Mouse (Mus musculus) brown adipose tissue, adult 24 weeks (tissue): ENCODE results near the gene Plch2. TPM values are rescaled to one million over a fixed set of nuclear protein-coding genes. Genes with fewer than 3 reads are reported as not detected.

ENCODE experiments used
- H3K27ac ChIP-seq: fragments of 200-500 bp; replicated peaks from 2 replicates; pipeline ENCODE4 v1.5.1; 2012; ENCODE audit warnings: low read depth, mild to moderate bottlenecking, low read length
- H3K4me1 ChIP-seq: fragments of 200-500 bp; 2 replicates; pipeline ENCODE4 v1.6.1; 2012; ENCODE audit warnings: low read length, mixed read lengths; ENCODE audit not compliant: control insufficient read depth, insufficient read depth, insufficient read length
- H3K4me3 ChIP-seq: fragments of 200-500 bp; 2 replicates; pipeline ENCODE4 v1.5.1; 2012; ENCODE audit warnings: low read depth, mild to moderate bottlenecking, low read length, moderate library complexity; ENCODE audit not compliant: insufficient read depth
- polyA plus RNA-seq: library from polyadenylated mRNA; stranded (reverse); fragments of >200 nt; gene quantifications from 2 replicates; pipeline ENCODE4 v1.2.4, GENCODE M21; 2012; ENCODE audit not compliant: missing spikeins, insufficient read depth, insufficient read length

The Plch2 gene
- polyA plus RNA-seq, 1 experiment = not detected

- H3K4me1 ChIP-seq = no peaks in the 10 kb centered on the region
- H3K27ac ChIP-seq = no peak overlapping the region
- H3K4me3 ChIP-seq = no peak overlapping the region
These were observed 50.3 kb downstream of the Plch2 start for GRCm38 (mm10) chr4:155006296-155006695.

DNA sequence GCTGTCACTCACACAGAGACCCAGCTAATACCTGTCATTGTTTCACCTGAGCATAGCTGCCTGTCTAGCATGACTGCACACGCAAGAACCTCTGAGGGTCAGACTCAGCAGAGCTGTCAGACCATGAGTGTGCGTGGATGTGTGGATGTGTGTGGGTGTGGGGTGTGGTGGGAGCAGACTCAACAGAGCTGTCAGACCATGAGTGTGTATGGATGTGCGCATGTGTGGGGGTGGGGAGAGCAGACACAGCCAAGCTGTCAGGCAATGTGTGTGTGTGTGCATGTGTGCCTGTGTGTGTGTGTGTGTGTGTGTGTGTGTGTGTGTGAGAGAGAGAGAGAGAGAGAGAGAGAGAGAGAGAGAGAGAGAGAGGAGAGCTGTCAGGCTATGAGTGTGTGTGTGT is 51.3 kb downstream of the Plch2 start:
- Histone ChIP-seq H3K4me1 (no peaks in the 10 kb centered on the region), H3K27ac (no peak overlapping the region), H3K4me3 (no peak overlapping the region)

DNA sequence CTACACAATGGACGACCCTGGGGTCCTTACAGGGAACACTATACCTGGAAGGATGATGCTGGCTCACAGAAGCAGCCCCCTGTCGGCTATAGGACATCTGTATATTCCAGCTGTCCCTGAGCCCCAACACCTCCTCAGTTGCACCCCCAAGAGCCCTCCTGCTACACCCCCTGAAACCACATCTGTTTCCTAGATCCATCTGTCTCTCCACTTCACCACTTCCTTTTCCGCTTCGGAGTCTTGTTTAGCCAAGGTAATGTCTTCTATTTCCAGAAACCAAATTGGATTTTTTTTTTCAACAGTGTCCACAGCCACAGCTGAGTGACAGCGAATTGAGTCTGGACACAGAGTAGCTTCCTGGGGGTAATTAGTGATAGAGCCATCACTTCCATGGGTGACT is 57.2 kb downstream of the Plch2 start:
- Histone ChIP-seq H3K4me3 (no peak overlapping the region), H3K4me1 (0 out of 2 replicates have a peak, but pooled peaks cover 2% of the 10 kb centered on the region), H3K27ac (no peak overlapping the region)

GRCm38 (mm10) chr4:154996572-154997154 is 59.9 kb downstream of the Plch2 start:
- Histone ChIP-seq H3K4me3 (no peak overlapping the region), H3K27ac (no peak overlapping the region)

DNA sequence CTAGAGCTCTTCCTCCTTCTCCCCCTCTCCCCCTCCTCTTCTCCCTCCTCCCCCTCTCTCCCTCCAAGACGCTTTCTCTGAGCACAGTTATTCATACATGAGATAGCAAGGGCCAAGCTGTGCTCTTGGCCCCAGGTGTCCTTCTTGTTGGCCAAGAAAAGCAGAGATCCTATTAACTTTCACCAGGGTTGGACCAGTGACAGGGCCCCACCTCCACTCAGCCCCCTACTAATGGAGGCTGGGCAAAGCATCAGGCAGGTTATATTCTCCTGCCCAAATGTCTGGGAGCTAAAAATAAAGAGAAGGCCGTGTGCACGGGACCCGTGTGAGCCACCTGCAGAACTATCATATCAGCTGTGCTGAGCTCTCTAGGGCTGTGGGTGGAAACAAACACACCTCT is 61.7 kb downstream of the Plch2 start:
- Histone ChIP-seq H3K4me1 (0 out of 2 replicates have a peak, but pooled peaks cover 2% of the 10 kb centered on the region), H3K4me3 (no peak overlapping the region), H3K27ac (no peak overlapping the region)

More at GRCm38 (mm10) chr4:154996572-154997154, 59.9 kb downstream of the Plch2 start:
- H3K4me1 ChIP-seq = 0 out of 2 replicates have a peak, but pooled peaks cover 2% of the 10 kb centered on the region

DNA sequence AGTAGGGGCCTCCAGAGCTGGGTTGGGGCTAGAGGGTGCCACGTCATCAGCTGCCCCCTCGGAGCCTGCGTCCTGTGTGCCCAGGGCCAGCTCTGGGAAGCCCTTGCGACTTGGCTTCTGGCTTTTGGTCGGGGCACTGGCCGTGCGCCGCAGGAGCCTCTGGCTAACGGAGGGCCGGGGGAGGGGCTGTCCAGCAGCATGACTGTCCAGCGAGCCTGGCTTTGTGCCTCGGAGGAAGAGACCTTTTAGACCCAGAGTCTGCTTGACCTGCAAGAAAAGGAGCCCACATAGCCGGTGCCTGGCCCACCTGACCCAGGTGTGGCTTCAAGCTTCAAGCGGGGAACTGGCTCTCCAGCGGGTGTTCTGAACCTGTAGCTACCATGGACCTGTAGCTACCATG is 69.8 kb downstream of the Plch2 start:
- no peak overlapping the region for H3K27ac ChIP-seq
- no peaks in the 10 kb centered on the region for H3K4me1 ChIP-seq
- H3K4me3 ChIP-seq = no peak overlapping the region

DNA sequence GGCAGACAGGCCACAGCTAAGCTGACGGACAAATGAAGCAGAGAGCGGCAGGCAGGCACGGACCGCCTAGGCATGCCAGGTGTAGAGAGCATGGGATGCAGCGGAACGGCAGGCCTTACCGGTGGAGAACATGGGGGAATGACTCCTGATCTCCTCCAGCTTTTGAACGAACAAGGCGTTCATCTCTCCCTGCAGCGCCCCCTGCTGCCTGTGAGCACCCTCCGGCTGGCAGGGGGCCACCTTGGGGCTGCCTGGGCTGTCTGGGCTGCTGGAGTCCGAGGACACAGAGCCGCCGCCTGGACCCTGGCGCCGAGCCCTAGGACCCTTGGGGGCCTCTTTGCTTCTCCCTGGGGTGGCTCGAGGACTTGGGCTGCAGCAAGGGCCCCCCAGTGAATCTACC is 70.5 kb downstream of the Plch2 start:
- Histone ChIP-seq H3K4me3 (no peak overlapping the region), H3K27ac (no peak overlapping the region), H3K4me1 (no peaks in the 10 kb centered on the region)

GRCm38 (mm10) chr4:154985151-154985777 is 71.3 kb downstream of the Plch2 start:
- Histone ChIP-seq H3K27ac (no peak overlapping the region), H3K4me1 (no peaks in the 10 kb centered on the region), H3K4me3 (no peak overlapping the region)

GRCm38 (mm10) chr4:154983767-154984166 is 72.8 kb downstream of the Plch2 start:
- Histone ChIP-seq H3K27ac (no peak overlapping the region), H3K4me3 (no peak overlapping the region), H3K4me1 (no peaks in the 10 kb centered on the region)

GRCm38 (mm10) chr4:154982247-154983120 is 74.1 kb downstream of the Plch2 start:
- Histone ChIP-seq H3K4me3 (no peak overlapping the region), H3K27ac (no peak overlapping the region), H3K4me1 (no peaks in the 10 kb centered on the region)

DNA sequence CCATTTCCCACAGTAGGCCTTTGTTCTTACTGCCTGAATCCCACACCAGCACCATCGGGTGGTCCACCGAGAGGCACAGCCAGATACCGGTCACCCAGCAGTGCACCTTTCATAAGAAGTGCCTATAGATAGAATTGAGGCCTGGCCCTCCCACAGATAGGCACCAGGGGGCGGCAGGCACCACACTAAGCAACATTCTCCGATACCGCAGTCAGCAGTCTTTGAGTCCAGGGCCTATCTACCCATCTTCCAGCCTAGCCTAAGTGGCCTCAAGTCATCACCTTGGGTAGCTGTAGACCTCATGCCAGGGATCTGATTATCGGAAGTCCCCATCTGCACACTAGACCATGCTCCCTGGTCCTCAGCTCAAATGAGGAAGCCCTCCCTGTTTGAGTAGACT is 75.1 kb downstream of the Plch2 start:
- no peak overlapping the region for H3K4me3 ChIP-seq
- no peaks in the 10 kb centered on the region for H3K4me1 ChIP-seq
- no peak overlapping the region for H3K27ac ChIP-seq

DNA sequence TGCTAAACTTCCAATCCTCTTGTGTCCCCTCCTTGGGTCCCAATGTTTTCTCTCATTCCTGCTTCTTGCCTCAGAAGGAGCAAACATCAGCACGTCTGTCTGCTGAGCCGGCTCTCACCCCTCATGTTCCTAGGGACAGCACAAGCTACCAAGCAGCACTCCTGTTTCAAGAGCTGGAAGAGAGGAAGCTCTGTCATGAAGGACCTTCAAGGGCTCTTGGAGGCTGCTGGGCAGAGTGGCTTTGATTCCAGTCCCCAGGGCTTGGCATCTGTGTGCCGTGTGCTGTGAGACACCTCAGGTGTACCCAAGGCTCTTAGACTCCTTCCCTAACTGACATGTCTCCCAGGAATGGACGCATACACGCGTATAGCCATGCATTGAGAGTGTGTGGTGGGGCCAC is 75.5 kb downstream of the Plch2 start:
- Histone ChIP-seq H3K27ac (no peak overlapping the region), H3K4me1 (no peaks in the 10 kb centered on the region), H3K4me3 (no peak overlapping the region)

DNA sequence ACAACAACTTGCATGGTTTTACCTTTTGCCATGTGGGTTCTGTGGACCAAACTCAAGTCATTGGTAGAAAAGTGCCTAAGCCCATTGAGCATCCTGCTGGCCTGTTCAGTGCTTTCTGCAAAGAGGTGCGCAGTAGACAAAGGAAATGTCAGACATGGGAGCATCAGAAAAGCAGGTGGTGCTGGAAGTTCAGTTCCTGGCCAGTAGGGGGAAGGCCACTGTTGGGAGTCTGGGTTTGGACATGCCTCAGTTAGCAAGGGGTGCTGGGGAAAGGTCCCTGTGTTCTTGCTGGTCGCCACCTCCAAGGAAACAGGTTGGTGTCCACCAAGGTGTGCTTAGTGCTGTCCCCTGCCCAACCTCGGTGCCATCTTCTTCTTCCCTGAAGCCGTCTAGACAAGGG is 76.5 kb downstream of the Plch2 start:
- no peaks in the 10 kb centered on the region for H3K4me1 ChIP-seq
- H3K27ac ChIP-seq = no peak overlapping the region
- H3K4me3 ChIP-seq = no peak overlapping the region

DNA sequence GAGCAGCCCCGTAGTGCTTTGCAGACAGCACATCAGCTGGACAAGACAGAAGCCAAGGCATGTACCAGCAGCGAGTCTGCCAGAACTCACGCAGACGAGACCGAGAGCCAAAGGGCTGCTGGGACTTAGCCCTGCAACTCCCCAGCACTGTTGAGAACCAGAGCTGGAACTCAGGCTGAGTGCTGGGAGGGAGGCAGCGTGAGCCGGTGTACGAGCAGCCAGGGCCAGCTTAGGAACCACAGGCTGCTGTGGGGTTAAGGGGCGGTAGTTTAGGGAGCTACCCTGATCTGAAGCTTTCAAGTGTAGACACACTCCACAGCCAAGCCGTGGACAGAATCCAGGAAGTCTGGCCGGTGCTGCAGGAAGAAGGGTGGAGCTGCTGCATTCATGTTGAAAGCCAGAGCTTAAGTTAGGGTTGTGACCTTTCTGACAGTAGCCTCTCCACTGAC is 82.4 kb downstream of the Plch2 start:
- Histone ChIP-seq H3K4me1 (peaks cover 3% of the 10 kb centered on the region), H3K27ac (peak overlapping the region; percentile 31), H3K4me3 (no peak overlapping the region)

- Histone ChIP-seq H3K4me3 (no peak overlapping the region), H3K27ac (no peak overlapping the region), H3K4me1 (peaks cover 3% of the 10 kb centered on the region)
These were observed 84.0 kb downstream of the Plch2 start for GRCm38 (mm10) chr4:154972546-154972945.
